Mouse (Mus musculus) cerebellum, adult 2 months (tissue): Measurements from ENCODE around the gene Socs7.

Source experiments
- CTCF ChIP-seq: fragments of 200-500 bp; IDR thresholded peaks from 2 replicates; pipeline ENCODE4 v1.5.1; 2011; ENCODE audit warnings: low read depth, mild to moderate bottlenecking, control low read depth, low read length, moderate library complexity, borderline replicate concordance; ENCODE audit not compliant: insufficient read depth
- POLR2A ChIP-seq: fragments of 200-500 bp; IDR thresholded peaks from 2 replicates; pipeline ENCODE4 v1.6.1; 2011; ENCODE audit warnings: low read length, control low read depth, borderline replicate concordance; ENCODE audit not compliant: insufficient read depth

- TF ChIP-seq CTCF, result no peak
- no peak for TF ChIP-seq POLR2A
Measured at GRCm38 (mm10) chr11:97403614-97404183, 41.3 kb downstream of the Socs7 start.
